Mouse (Mus musculus) liver, adult 2 months (tissue): ENCODE data around the gene F830045P16Rik.

ENCODE experiments used
- CTCF ChIP-seq: fragments of 200-500 bp; IDR thresholded peaks from 2 replicates; pipeline ENCODE4 v1.5.1; 2011; ENCODE audit warnings: low read depth, low read length, control low read depth
- POLR2A ChIP-seq: fragments of 200-500 bp; IDR thresholded peaks from 2 replicates; pipeline ENCODE4 v1.6.1; 2011; ENCODE audit warnings: low read length, control low read depth; ENCODE audit not compliant: insufficient read depth; ENCODE audit errors: extremely low read depth

GRCm38 (mm10) chr2:129525644-129526043, 10.8 kb downstream of the F830045P16Rik start:
- TF ChIP-seq CTCF (no peak), POLR2A (no peak)
